Comparison of ENCODE assay signal across 25 mouse cellular contexts in genomic region chr6:54179874-54180212, GRCm38 (mm10).
DNase-seq lines count a peak whose midpoint lies in the region; ATAC-seq and TF ChIP-seq lines count a peak whose summit lies in the region.
"Had no signal": no experiment of that assay in that cellular context is flagged by ENCODE, and none has a peak within 500 bp of the region (broad histone marks: within the 10 kb centered on the region; RNA-seq: fewer than 3 reads in every experiment).

No protein-coding gene starts in this region.

- no peaks in the 10 kb centered on the region for H3K36me3 ChIP-seq in intestine, embryonic 15.5 days
- no peaks in the 10 kb centered on the region for H3K36me3 ChIP-seq in intestine, postnatal 0 days (ENCODE audit: control insufficient read depth, insufficient read depth)
- no peaks in the 10 kb centered on the region for H3K36me3 ChIP-seq in midbrain, embryonic 11.5 days (ENCODE audit: control insufficient read depth, insufficient read depth, low read length)
- no peaks in the 10 kb centered on the region for H3K36me3 ChIP-seq in midbrain, embryonic 13.5 days
- no peaks in the 10 kb centered on the region for H3K36me3 ChIP-seq in stomach, postnatal 0 days (ENCODE audit: control insufficient read depth, insufficient read depth, low read length)
- H3K36me3 ChIP-seq: embryonic facial prominence, embryonic 12.5 days; forebrain, embryonic 12.5 days; G1E; heart, embryonic 12.5 days; limb, embryonic 12.5 days; midbrain, embryonic 12.5 days had no signal

- no peak overlapping the region for H3K9ac ChIP-seq in intestine, embryonic 15.5 days
- H3K9ac ChIP-seq in intestine, postnatal 0 days (ENCODE audit: low read depth, low read length), result no peak overlapping the region
- no peak overlapping the region for H3K9ac ChIP-seq in midbrain, embryonic 11.5 days (ENCODE audit: low read length)
- H3K9ac ChIP-seq in midbrain, embryonic 13.5 days (replicated peaks), result no peak overlapping the region
- no peak overlapping the region for H3K9ac ChIP-seq in stomach, postnatal 0 days (ENCODE audit: low read length)
- H3K9ac ChIP-seq: embryonic facial prominence, embryonic 12.5 days; forebrain, embryonic 12.5 days; heart, embryonic 12.5 days; limb, embryonic 12.5 days; midbrain, embryonic 12.5 days had no signal

- no peak for TF ChIP-seq EP300 in stomach, postnatal 0 days (optimal IDR thresholded peaks at IDR 0.05)

- no peak for ATAC-seq in intestine, embryonic 15.5 days
- ATAC-seq in intestine, postnatal 0 days, result no peak
- no peak for ATAC-seq in midbrain, embryonic 11.5 days (ENCODE audit: low FRiP score)
- ATAC-seq in midbrain, embryonic 13.5 days, result no peak
- ATAC-seq in megakaryocyte progenitor cell, adult 5-6 weeks (replicated peaks; ENCODE audit: poor library complexity), result peak; percentile 29
- no peak for ATAC-seq in stomach, postnatal 0 days (ENCODE audit: low FRiP score, low TSS enrichment)
- ATAC-seq: hindbrain, postnatal 0 days; Patski had no signal

- no peak overlapping the region for H3K4me2 ChIP-seq in intestine, embryonic 15.5 days (replicated peaks)
- H3K4me2 ChIP-seq in intestine, postnatal 0 days (replicated peaks; ENCODE audit: low read depth), result no peak overlapping the region
- H3K4me2 ChIP-seq in midbrain, embryonic 11.5 days, result no peak overlapping the region
- no peak overlapping the region for H3K4me2 ChIP-seq in midbrain, embryonic 13.5 days (replicated peaks)
- no peak overlapping the region for H3K4me2 ChIP-seq in stomach, postnatal 0 days (replicated peaks; ENCODE audit: low read depth)
- H3K4me2 ChIP-seq: embryonic facial prominence, embryonic 12.5 days; forebrain, embryonic 12.5 days; heart, embryonic 12.5 days; limb, embryonic 12.5 days; midbrain, embryonic 12.5 days had no signal

- no peaks in the 10 kb centered on the region for H3K27me3 ChIP-seq in intestine, embryonic 15.5 days (replicated peaks)
- no peaks in the 10 kb centered on the region for H3K27me3 ChIP-seq in intestine, postnatal 0 days (replicated peaks; ENCODE audit: control insufficient read depth, insufficient read depth, low read length)
- no peaks in the 10 kb centered on the region for H3K27me3 ChIP-seq in midbrain, embryonic 11.5 days (ENCODE audit: control insufficient read depth, insufficient read depth, low read length)
- no peaks in the 10 kb centered on the region for H3K27me3 ChIP-seq in midbrain, embryonic 13.5 days
- no peaks in the 10 kb centered on the region for H3K27me3 ChIP-seq in stomach, postnatal 0 days (ENCODE audit: control insufficient read depth, insufficient read depth, low read length)
- H3K27me3 ChIP-seq: CH12.LX; embryonic facial prominence, embryonic 12.5 days; forebrain, embryonic 12.5 days; heart, embryonic 12.5 days; limb, embryonic 12.5 days; midbrain, embryonic 12.5 days; Patski had no signal

- 78% methylated on average over 6 of the region's 6 CpGs for WGBS in intestine, embryonic 15.5 days
- 69% methylated on average over 6 of the region's 6 CpGs for WGBS in intestine, postnatal 0 days
- WGBS in midbrain, embryonic 11.5 days, result 90% methylated on average over 6 of the region's 6 CpGs
- 95% methylated on average over 6 of the region's 6 CpGs for WGBS in midbrain, embryonic 13.5 days
- whole genome bisulfite sequencing in stomach, postnatal 0 days, result 51% methylated on average over 6 of the region's 6 CpGs

- no peaks in the 10 kb centered on the region for H3K4me1 ChIP-seq in intestine, embryonic 15.5 days (replicated peaks)
- H3K4me1 ChIP-seq in intestine, postnatal 0 days (replicated peaks; ENCODE audit: control insufficient read depth, insufficient read depth, low read length), result 0 out of 2 replicates have a peak, but pooled peaks cover 3% of the 10 kb centered on the region
- H3K4me1 ChIP-seq in midbrain, embryonic 11.5 days (ENCODE audit: control insufficient read depth, insufficient read depth, low read length), result peaks cover 8% of the 10 kb centered on the region
- H3K4me1 ChIP-seq in midbrain, embryonic 13.5 days (replicated peaks), result peaks cover 15% of the 10 kb centered on the region
- H3K4me1 ChIP-seq in stomach, postnatal 0 days (replicated peaks; ENCODE audit: control insufficient read depth, insufficient read depth), result no peaks in the 10 kb centered on the region; the same call in 1 of the 2 replicates
- H3K4me1 ChIP-seq: embryonic facial prominence, embryonic 12.5 days had no signal

- no peak for TF ChIP-seq CTCF in intestine, postnatal 0 days (IDR thresholded peaks at IDR 0.05; ENCODE audit: low read depth)
- no peak for TF ChIP-seq CTCF in stomach, postnatal 0 days (IDR thresholded peaks at IDR 0.05; ENCODE audit: low read depth)

- DNase-seq in midbrain, embryonic 11.5 days (ENCODE audit: low spot score, missing footprints), result peak; percentile 35
- no peak for DNase-seq in stomach, postnatal 0 days (ENCODE audit: low spot score)
- DNase-seq in frontal cortex, postnatal 25 days (ENCODE audit: low spot score in 2 of 2), result no peak
- DNase-seq in gastrocnemius, postnatal 10 days, result no peak
- DNase-seq: cerebellum, adult 11 months; cerebellum, postnatal 14 days; heart, adult 18-20 months; heart, postnatal 14 days; kidney, adult 2 months; layer of hippocampus, adult 9-11 months; lung, postnatal 4 days had no signal

- H3K27ac ChIP-seq in intestine, embryonic 15.5 days, result peak overlapping the region; percentile 42; the same call in 1 of the 2 replicates
- no peak overlapping the region for H3K27ac ChIP-seq in intestine, postnatal 0 days (ENCODE audit: low read depth, low read length)
- no peak overlapping the region for H3K27ac ChIP-seq in midbrain, embryonic 11.5 days (ENCODE audit: low read depth, low read length)
- no peak overlapping the region for H3K27ac ChIP-seq in midbrain, embryonic 13.5 days
- H3K27ac ChIP-seq in stomach, postnatal 0 days (replicated peaks), result peak overlapping the region; percentile 76
- H3K27ac ChIP-seq: embryonic facial prominence, embryonic 12.5 days; forebrain, embryonic 12.5 days; hindbrain, postnatal 0 days; kidney, postnatal 0 days; limb, embryonic 12.5 days; midbrain, embryonic 12.5 days had no signal

- no peak overlapping the region for H3K4me3 ChIP-seq in intestine, embryonic 15.5 days (replicated peaks)
- H3K4me3 ChIP-seq in intestine, postnatal 0 days (ENCODE audit: low read depth, low read length), result no peak overlapping the region
- H3K4me3 ChIP-seq in midbrain, embryonic 11.5 days (ENCODE audit: low read depth, low read length), result no peak overlapping the region
- no peak overlapping the region for H3K4me3 ChIP-seq in midbrain, embryonic 13.5 days (replicated peaks)
- no peak overlapping the region for H3K4me3 ChIP-seq in stomach, postnatal 0 days (ENCODE audit: low read depth, low read length)
- H3K4me3 ChIP-seq: embryonic facial prominence, embryonic 12.5 days; forebrain, embryonic 12.5 days; heart, embryonic 12.5 days; limb, embryonic 12.5 days; midbrain, embryonic 12.5 days had no signal

- no peaks in the 10 kb centered on the region for H3K9me3 ChIP-seq in intestine, embryonic 15.5 days
- H3K9me3 ChIP-seq in intestine, postnatal 0 days (ENCODE audit: control insufficient read depth), result no peaks in the 10 kb centered on the region
- H3K9me3 ChIP-seq in midbrain, embryonic 11.5 days (ENCODE audit: control insufficient read depth, low read length), result no peaks in the 10 kb centered on the region
- H3K9me3 ChIP-seq in midbrain, embryonic 13.5 days, result no peaks in the 10 kb centered on the region
- H3K9me3 ChIP-seq in stomach, postnatal 0 days (ENCODE audit: control insufficient read depth, low read length), result no peaks in the 10 kb centered on the region
- H3K9me3 ChIP-seq: embryonic facial prominence, embryonic 12.5 days; forebrain, embryonic 12.5 days; limb, embryonic 12.5 days; midbrain, embryonic 12.5 days had no signal

Comparison
In these comparisons a context has a peak if more than half of its experiments do, and no peak if none do; other contexts are left out.
1. H3K27ac ChIP-seq: peak in intestine, embryonic 15.5 days (single experiment) and stomach, postnatal 0 days (single experiment); none in intestine, postnatal 0 days (single experiment), midbrain, embryonic 11.5 days (single experiment) and midbrain, embryonic 13.5 days (single experiment).